Mouse (Mus musculus): ENCODE measurements around the gene Ankrd10.

DNA sequence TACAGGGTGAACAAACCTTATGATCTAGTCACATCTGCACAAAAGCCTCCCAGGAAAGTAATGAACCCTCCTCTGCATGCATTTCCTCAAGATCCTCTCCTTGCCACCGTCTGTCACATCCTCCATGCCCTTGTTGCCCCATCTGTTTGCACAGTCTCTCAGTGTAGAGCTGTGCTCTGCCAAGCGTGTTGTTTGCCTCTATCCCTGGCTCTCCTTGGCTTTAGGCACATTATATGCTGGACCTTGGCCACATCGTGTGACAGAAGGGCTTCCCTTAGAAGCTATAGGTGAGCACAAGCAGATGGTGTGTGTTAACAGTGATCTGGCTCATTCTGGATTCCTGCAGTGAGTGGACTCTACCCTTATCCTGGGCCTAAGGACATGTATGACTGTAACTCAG lies 26.4 kb upstream of the Ankrd10 start:
- TF ChIP-seq CTCF (IDR thresholded peaks at IDR 0.05; ENCODE audit: low read depth) (no peak), EP300 (IDR thresholded peaks at IDR 0.05; ENCODE audit: low read depth) (no peak)

All from liver, postnatal 0 days (tissue).